Mouse (Mus musculus) Patski (cell line): Measurements from ENCODE around the gene Ifit1bl1. TPM values are rescaled to one million over a fixed set of nuclear protein-coding genes. Genes with fewer than 3 reads are reported as not detected.
"Not testable (repeated sequence)": the region's sequence is repeated elsewhere in the genome, so short reads cannot be mapped to it uniquely, and the experiment has no call there.

ENCODE experiments used
- ATAC-seq: fragments of 100-300 bp; one replicate; pipeline ENCODE4 v1.8.0; 2021
- CTCF ChIA-PET: fragments of 350-600 bp; sonication (Branson Sonifier 250); formaldehyde crosslinking; loops from one replicate; lab custom pipeline; 2022; ENCODE audit warnings: inconsistent platforms; lab: Charles Lee
- POLR2A ChIA-PET: fragments of 350-600 bp; sonication (Branson Sonifier 250); formaldehyde crosslinking; loops from one replicate; lab custom pipeline; 2022; ENCODE audit warnings: antibody characterized with exemption, inconsistent platforms; lab: Charles Lee
- DNase-seq: peaks from one replicate; pipeline ENCODE4 v3.0.0-alpha.2; 2011; ENCODE audit warnings: low read depth, low spot score
- H3K27me3 ChIP-seq: fragments of 371-371 bp; one replicate; pipeline ENCODE4 v1.5.1; 2021
- CTCF ChIP-seq: fragments of 100-300 bp; IDR thresholded peaks from one replicate; pipeline ENCODE4 v1.5.1; 2021
- in situ Hi-C: fragments of 300-500 bp; cut with MboI; formaldehyde crosslinking; loops from 3 replicates; pipeline ENCODE4 v1.11.1; 2018; ENCODE audit warnings: low pct_unique_long_range_greater_than_20kb, mixed read lengths
- polyA plus RNA-seq: library from polyadenylated mRNA; unstranded; gene quantifications from one replicate; pipeline ENCODE4 v1.2.3, GENCODE M21; 2021

The Ifit1bl1 gene
- polyA plus RNA-seq, 1 experiment from 2014 or later, result 0.41 TPM

DNA sequence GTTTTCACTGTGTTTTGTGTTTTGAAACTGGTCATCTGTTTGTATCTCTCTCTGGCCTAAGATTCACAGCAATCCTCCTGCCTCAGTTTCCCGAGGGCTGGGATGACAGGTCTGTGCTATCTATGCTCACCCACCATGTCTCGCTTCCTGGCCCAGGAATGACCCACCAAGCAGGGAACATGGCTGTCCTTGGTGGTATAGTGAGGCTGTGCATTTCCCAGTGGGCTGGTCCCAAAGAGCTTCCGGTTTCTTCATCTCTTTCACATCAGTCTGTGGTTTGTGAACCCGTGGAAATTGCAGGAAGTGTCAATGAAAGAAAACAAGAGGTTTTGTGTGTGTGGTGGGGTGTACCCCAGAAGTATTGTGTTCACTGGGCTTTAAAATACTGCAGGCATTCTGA, 22.9 kb upstream of the Ifit1bl1 start:
- ChIA-PET CTCF (no interaction called here), POLR2A (no interaction called here)
- in situ Hi-C loops, result loop anchor here (5.0 to 10.0 kb wide), 2 partner anchors 77 to 290 kb away; no protein-coding TSS in a partner anchor
- no peak for TF ChIP-seq CTCF
- ATAC-seq, result no peak
- H3K27me3 ChIP-seq, result peaks cover 23% of the 10 kb centered on the region
- no peak for DNase-seq

DNA sequence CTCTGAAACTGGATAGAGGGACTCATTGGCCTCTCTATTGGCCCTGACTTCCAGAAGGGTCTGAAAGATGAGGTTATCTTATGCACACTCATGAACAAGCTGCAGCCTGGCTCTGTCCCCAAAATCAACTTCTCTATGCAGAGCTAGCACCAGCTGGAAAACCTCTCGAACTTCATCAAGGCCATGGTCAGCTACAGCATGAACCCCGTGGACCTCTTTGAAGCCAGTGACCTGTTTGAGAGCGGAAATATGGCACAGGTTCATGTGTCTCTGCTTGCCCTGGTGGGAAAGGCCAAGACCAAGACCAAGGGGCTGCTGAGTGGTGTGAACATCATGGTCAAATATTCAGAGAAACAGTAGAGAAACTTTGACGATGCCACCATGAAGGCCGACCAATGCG, 22.0 kb upstream of the Ifit1bl1 start:
- TF ChIP-seq CTCF, result no peak

DNA sequence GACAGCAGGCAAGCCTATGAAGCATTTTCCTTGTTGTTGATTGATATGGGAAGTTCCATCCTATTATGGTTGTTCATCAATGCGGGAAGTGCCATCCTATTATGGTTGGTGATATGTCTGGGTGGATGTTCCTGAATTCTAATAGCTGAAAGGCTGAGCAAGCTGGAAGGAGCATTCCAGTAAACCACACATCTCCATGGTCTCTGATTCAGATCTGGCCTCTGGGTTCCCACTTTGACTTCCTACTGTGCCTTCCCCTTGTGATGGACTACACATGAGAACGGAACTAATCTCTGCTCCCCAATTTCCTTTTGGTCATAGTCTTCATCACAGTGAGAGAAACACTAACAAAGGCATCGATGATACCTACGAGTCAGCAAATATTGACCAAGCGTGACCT, 19.1 kb upstream of the Ifit1bl1 start:
- in situ Hi-C loops, result loop anchor here (10.0 kb wide), 1 partner anchor 286 kb away; no protein-coding TSS in a partner anchor
- CTCF ChIA-PET, result interaction anchor here (1.8 kb wide), 1 partner anchor 70 kb away, joined by 6 read pairs; the partner anchor contains the start of gene Ifit2
- no peak for ATAC-seq

More for the DNA sequence above, 22.0 kb upstream of the Ifit1bl1 start:
- peaks cover 23% of the 10 kb centered on the region for H3K27me3 ChIP-seq
- DNase-seq (no peak), ATAC-seq (no peak)
- CTCF ChIA-PET, result no interaction called here
- POLR2A ChIA-PET, result interaction anchor here (0.8 kb wide), 1 partner anchor 11 kb away, joined by 3 read pairs; no protein-coding TSS in a partner anchor
- in situ Hi-C loops, result loop anchor here (10.0 kb wide), 1 partner anchor 289 kb away; no protein-coding TSS in a partner anchor

DNA sequence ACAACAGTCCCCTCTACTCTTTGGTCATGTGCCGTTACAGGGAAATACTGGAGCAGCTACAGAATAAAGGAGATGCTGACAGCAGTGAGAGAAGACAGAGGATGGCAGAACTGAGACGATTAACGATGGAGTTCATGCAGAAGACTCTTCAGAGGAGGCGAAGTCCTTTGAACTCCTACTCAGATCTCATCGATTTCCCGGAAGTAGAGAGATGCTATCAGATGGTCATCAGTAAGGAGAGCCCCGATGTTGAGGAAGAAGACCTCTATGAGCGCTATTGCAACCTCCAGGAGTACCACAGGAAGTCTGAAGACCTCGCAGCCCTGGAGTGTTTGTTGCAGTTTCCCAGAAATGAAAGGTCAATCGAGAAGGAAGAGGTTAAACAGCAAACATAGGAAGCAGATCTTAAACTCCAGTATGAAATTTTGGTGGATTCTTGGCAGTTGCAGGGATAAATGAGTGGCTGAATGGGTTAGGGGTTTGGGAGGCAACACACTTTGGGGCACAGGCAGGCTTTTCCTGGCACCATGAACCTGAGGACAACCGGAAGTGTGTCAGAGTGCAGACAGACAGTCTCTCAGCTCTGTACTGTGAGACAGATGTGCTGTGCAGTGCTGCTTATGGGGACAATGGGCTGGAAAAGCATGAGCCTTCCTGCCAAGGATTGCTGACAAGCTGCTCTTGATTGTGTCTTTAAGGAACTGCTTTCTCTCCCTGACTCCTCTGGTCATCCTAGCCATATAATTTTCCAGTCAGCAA, 10.7 kb upstream of the Ifit1bl1 start:
- in situ Hi-C loops, CTCF ChIA-PET, ATAC-seq, DNase-seq, POLR2A ChIA-PET, H3K27me3 ChIP-seq: not testable (repeated sequence)

More for the DNA sequence above, 19.1 kb upstream of the Ifit1bl1 start:
- DNase-seq, result no peak
- TF ChIP-seq CTCF, result no peak
- peaks cover 9% of the 10 kb centered on the region for H3K27me3 ChIP-seq
- POLR2A ChIA-PET, result no interaction called here

DNA sequence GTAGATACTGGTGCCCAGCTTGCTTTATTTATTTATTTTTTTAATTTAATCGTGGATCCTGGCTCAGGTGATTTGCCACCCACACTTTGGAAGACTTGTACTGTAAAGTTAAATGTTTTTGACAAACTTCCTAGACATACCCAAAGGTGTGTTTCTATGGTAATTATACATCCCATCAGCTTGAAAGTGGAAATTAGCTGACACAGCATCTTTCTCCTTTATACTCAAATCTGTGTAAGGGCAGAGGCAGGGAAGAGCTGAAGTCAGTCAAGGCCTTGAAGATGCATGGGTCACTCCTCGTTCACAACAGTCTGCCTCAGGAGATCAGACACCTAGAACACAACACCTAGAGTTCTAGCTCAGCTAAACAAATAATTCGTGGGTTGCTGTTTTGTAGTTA, 8.4 kb upstream of the Ifit1bl1 start:
- POLR2A ChIA-PET, result not testable (repeated sequence)

DNA sequence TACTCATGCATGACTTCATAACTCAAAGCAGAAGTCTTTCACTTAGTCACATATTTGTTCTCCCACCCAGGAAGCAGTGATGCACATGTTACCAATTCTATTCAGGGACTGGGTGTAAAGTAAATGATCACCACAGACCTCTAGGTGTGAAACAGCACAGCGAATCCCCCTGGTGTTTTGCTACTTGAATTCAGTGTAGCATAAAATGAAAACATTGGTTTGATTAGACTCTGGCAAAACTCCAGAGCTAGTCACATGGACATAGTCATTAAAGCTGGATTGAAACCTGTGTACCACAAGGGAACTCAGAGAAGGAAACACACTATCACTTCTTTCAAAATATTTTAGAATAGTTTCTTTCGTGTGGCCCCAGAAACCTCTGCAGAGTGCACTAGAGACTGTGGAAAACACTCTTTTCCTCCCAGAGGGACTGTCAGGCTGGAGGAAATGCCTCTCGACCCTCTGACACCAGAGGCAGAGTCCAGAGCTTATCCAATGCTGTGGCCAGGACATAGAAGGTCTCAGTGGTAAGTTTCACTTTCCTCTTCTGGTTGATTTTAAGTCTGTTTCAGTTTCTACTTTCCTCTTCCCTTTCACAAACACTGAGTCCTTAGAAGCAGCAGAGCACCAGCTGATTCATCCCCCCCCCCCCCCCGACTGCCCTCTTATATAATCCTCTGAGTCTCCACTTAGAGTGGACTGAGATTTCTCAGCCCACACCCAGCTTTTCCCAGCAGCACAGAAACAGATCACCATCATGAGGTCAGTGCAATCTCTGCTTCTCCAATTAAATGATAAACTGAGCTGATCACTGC, 5.7 kb upstream of the Ifit1bl1 start, which contains the start of gene Ifit3b:
Gene Ifit3b, plus strand, starts transcription at position 734 of the 815 bp plus-strand sequence.
- DNase-seq, result peak; percentile 51
- peak; percentile 89 for ATAC-seq
- CTCF ChIA-PET, result interaction anchor here (2.7 kb wide), 1 partner anchor 22 kb away, joined by 12 read pairs; no protein-coding TSS in a partner anchor
- in situ Hi-C loops, H3K27me3 ChIP-seq, POLR2A ChIA-PET: not testable (repeated sequence)

More for the DNA sequence above, 8.4 kb upstream of the Ifit1bl1 start:
- DNase-seq, in situ Hi-C loops, H3K27me3 ChIP-seq, ATAC-seq: not testable (repeated sequence)
- CTCF ChIA-PET, result interaction anchor here (1.1 to 2.9 kb wide), 5 partner anchors 9 to 61 kb away, joined by 4 to 19 read pairs (median 6); partner anchors contain the start of gene Ifit2

DNA sequence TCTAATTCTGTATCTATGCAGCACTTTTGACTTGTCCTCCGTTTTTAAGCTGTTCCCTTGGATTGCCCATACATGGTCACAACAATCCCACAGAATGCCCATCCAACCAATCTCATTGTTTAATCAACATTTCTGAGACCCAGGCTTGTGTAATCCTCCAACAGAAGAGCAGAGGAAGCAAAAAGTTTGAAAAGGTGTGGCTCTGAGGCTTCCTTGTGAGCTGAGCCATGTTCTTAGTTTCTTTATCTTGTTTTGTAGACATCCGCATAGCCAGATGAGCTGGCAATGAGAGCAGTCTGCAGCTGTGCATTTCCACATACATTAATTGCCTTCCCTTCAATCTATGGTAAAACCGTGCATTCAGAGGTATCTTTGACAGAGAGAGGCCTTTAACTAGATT, 3.7 kb upstream of the Ifit1bl1 start:
- ChIA-PET CTCF (interaction anchor here (1.3 to 1.7 kb wide), 2 partner anchors 15 to 54 kb away, joined by 4 to 5 read pairs; partner anchors contain the start of gene Ifit2), POLR2A (no interaction called here)
- no peaks in the 10 kb centered on the region for H3K27me3 ChIP-seq
- no peak for DNase-seq
- in situ Hi-C loops, result no loop called here
- no peak for ATAC-seq
- no peak for TF ChIP-seq CTCF

DNA sequence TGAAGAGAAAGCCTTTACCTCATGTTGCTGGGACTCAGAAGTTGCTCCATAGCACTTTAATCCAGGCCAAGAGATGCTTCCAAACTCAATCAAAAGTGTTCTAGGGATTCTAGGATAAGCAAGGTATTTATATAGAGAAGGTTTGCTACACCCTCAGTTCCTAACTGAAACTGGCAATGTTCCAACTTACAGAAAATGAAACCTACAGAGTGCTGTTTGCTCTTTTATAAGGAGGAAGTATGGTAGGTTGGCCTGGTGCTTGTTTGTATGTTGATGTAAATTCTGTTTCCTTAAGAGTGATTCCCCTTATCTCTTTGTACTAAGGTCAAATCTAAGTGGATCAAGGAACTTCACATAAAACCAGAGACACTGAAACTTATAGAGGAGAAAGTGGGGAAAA, 2.5 kb downstream of the Ifit1bl1 start:
- ATAC-seq, POLR2A ChIA-PET, H3K27me3 ChIP-seq, in situ Hi-C loops, DNase-seq: not testable (repeated sequence)
- CTCF ChIA-PET, result interaction anchor here (1.7 kb wide), 1 partner anchor 11 kb away, joined by 6 read pairs; no protein-coding TSS in a partner anchor

DNA sequence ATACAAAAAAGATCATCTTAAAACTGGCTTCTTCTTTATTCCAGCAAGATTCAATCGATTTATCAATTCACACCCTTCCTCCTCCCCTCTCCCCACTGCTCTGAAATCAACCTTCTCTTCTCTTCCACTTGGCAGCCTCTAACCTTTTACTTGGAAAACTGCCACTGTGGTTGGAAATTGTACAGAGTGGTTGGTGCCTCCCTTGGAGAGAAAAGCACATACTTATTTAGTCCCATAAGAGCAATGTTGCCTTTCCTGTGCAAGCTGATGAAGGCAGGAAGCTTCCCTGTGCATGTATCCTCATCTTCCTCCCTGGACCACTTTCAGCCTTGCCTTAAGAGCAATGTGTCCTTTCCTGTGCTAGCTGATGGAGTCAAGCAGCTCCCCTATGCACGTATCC, 3.4 kb downstream of the Ifit1bl1 start:
- ChIA-PET POLR2A (no interaction called here), CTCF (interaction anchor here (1.7 kb wide), 1 partner anchor 11 kb away, joined by 6 read pairs; no protein-coding TSS in a partner anchor)
- DNase-seq (peak; percentile 22), ATAC-seq (peak; percentile 17)
- in situ Hi-C loops, result no loop called here
- no peak for TF ChIP-seq CTCF
- H3K27me3 ChIP-seq, result no peaks in the 10 kb centered on the region

DNA sequence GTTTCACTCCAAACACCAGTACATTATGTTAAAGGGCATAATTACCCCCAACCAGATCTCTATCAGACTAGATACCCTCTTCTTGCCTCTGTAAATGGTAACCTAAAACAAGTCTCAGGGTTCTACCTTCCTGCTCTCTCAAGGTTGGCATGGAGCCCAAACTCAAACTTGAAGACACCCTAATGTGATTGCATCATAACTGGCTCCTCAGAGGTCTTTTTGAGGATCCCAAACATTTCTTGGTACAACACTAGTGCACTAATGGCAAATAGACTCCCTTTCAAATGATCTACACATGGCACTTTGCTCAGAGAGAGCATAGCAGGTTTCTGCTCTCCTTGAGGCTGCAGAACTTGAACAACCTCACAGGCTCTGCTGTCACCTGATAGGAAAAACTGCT, 4.9 kb downstream of the Ifit1bl1 start:
- POLR2A ChIA-PET, result no interaction called here
- CTCF ChIA-PET, result interaction anchor here (1.0 to 1.9 kb wide), 2 partner anchors 40 to 46 kb away, joined by 3 to 4 read pairs; partner anchors contain the start of gene Ifit2
- TF ChIP-seq CTCF, result no peak
- H3K27me3 ChIP-seq, result no peaks in the 10 kb centered on the region
- DNase-seq, result no peak
- in situ Hi-C loops, result no loop called here
- no peak for ATAC-seq

DNA sequence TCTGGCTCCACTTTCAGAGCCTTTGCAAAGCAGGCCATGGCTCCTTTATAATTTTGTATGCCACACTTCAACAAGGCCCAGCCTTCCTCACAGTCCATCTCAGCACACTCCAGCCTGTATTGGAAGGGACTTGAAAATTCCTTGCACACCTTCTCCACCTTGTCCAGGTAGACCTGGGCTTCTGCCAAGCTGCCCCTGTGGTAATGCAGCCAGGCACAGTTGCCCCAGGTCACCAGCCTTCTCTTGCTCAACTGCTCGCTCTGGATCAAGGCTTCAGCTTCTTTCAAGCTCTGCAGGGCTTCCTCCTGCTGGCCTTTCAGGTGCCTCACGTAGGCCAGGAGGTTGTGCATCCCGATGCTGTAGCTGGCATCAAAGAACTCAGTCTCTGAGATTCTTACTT, 7.2 kb downstream of the Ifit1bl1 start:
- CTCF ChIA-PET, result interaction anchor here (1.4 to 1.7 kb wide), 2 partner anchors 9 to 44 kb away, joined by 4 read pairs; partner anchors contain the start of gene Ifit2
- H3K27me3 ChIP-seq, in situ Hi-C loops, ATAC-seq, POLR2A ChIA-PET, DNase-seq: not testable (repeated sequence)
